Mouse (Mus musculus) MEL (cell line): ENCODE measurements around the gene Lca5. TPM values are rescaled to one million over a fixed set of nuclear protein-coding genes. Genes with fewer than 3 reads are reported as not detected.

Experiments used
- DNase-seq: peaks from one replicate; pipeline ENCODE4 v3.0.0; 2011; ENCODE audit warnings: low read depth, low spot score
- H3K27ac ChIP-seq: 2 replicates; pipeline ENCODE4 v1.5.1; 2012; ENCODE audit warnings: low read depth, mild to moderate bottlenecking, control low read depth, low read length, moderate library complexity; ENCODE audit not compliant: control insufficient read depth
- H3K27me3 ChIP-seq, 2 experiments: fragments of 150-350 bp in 1 of 2; sonication (generic) in 1 of 2; 2 replicates each; pipeline ENCODE4 v1.6.1; 2012; ENCODE audit warnings: low read length in 2 of 2, mild to moderate bottlenecking in 2 of 2, improper control_type of control experiment in 1 of 2, moderate library complexity in 1 of 2; ENCODE audit not compliant: insufficient read depth in 2 of 2, control insufficient read depth in 1 of 2
- H3K36me3 ChIP-seq, 2 experiments: 2 replicates each; pipeline ENCODE4 v1.6.1; 2012 to 2014; ENCODE audit warnings: low read length in 2 of 2, improper control_type of control experiment in 1 of 2, inconsistent platforms in 1 of 2, mild to moderate bottlenecking in 1 of 2; ENCODE audit not compliant: insufficient read depth in 2 of 2, control insufficient read depth in 1 of 2
- H3K4me1 ChIP-seq, 2 experiments: fragments of 150-350 bp in 1 of 2; sonication (generic) in 1 of 2; 2 replicates each; pipeline ENCODE4 v1.6.1; 2012; ENCODE audit warnings: low read length in 2 of 2, improper control_type of control experiment in 1 of 2, mild to moderate bottlenecking in 1 of 2; ENCODE audit not compliant: insufficient read depth in 2 of 2, control insufficient read depth in 1 of 2
- H3K4me3 ChIP-seq, 2 experiments: fragments of 150-350 bp in 1 of 2; sonication (generic) in 1 of 2; 2 replicates each; pipeline ENCODE4 v1.5.1; 2012; ENCODE audit warnings: low read depth in 2 of 2, low read length in 2 of 2, mild to moderate bottlenecking in 2 of 2, moderate library complexity in 2 of 2, control low read depth in 1 of 2, improper control_type of control experiment in 1 of 2; ENCODE audit not compliant: control insufficient read depth in 1 of 2, insufficient read depth in 1 of 2
- H3K79me2 ChIP-seq: 2 replicates; pipeline ENCODE4 v1.6.1; 2012; ENCODE audit warnings: mild to moderate bottlenecking, low read length, moderate library complexity; ENCODE audit not compliant: control insufficient read depth, poor library complexity, insufficient read depth
- H3K9ac ChIP-seq: 2 replicates; pipeline ENCODE4 v1.6.1; 2012; ENCODE audit warnings: low read depth, mild to moderate bottlenecking, control low read depth, low read length, moderate library complexity; ENCODE audit not compliant: control insufficient read depth, poor library complexity, severe bottlenecking
- H3K9me3 ChIP-seq: fragments of 150-350 bp; sonication (generic); replicated peaks from 2 replicates; pipeline ENCODE4 v1.6.1; 2012; ENCODE audit warnings: mild to moderate bottlenecking, low read length, improper control_type of control experiment, moderate library complexity; ENCODE audit not compliant: insufficient read depth
- BHLHE40 ChIP-seq: IDR thresholded peaks from 2 replicates; pipeline ENCODE4 v1.6.1; 2012; ENCODE audit warnings: low read depth, mild to moderate bottlenecking, inconsistent platforms, low read length, improper control_type of control experiment, borderline replicate concordance
- CHD1 ChIP-seq: IDR thresholded peaks from 2 replicates; pipeline ENCODE4 v1.6.1; 2012; ENCODE audit warnings: low read depth, mild to moderate bottlenecking, inconsistent platforms, low read length, improper control_type of control experiment
- CTCF ChIP-seq, 3 experiments: IDR thresholded peaks in 2 of 3; conservative IDR thresholded peaks in 1 of 3; 2 replicates each; pipeline ENCODE4 v1.5.1; 2011 to 2012; ENCODE audit warnings: low read length in 3 of 3, low read depth in 2 of 3, mild to moderate bottlenecking in 2 of 3, improper control_type of control experiment in 1 of 3, inconsistent platforms in 1 of 3, mixed read lengths in 1 of 3, moderate library complexity in 1 of 3; ENCODE audit not compliant: control insufficient read depth in 1 of 3, insufficient read depth in 1 of 3, poor library complexity in 1 of 3, severe bottlenecking in 1 of 3
- E2F4 ChIP-seq: IDR thresholded peaks from 2 replicates; pipeline ENCODE4 v1.6.1; 2011; ENCODE audit warnings: low read depth, low read length, improper control_type of control experiment, borderline replicate concordance
- ETS1 ChIP-seq: IDR thresholded peaks from 2 replicates; pipeline ENCODE4 v1.6.1; 2012; ENCODE audit warnings: low read depth, mild to moderate bottlenecking, inconsistent platforms, low read length, improper control_type of control experiment, moderate library complexity
- KAT2A ChIP-seq: conservative IDR thresholded peaks from 2 replicates; pipeline ENCODE4 v1.6.1; 2012; ENCODE audit warnings: low read depth, low read length, improper control_type of control experiment, inconsistent platforms
- MAZ ChIP-seq: IDR thresholded peaks from 2 replicates; pipeline ENCODE4 v1.6.1; 2012; ENCODE audit warnings: low read depth, mild to moderate bottlenecking, inconsistent platforms, low read length, improper control_type of control experiment
- MEF2A ChIP-seq: IDR thresholded peaks from 2 replicates; pipeline ENCODE4 v1.6.1; 2014; ENCODE audit warnings: low read depth, mild to moderate bottlenecking, inconsistent platforms, low read length, improper control_type of control experiment; ENCODE audit not compliant: poor library complexity, insufficient replicate concordance, severe bottlenecking; ENCODE audit errors: extremely low read depth
- MXI1 ChIP-seq: IDR thresholded peaks from 2 replicates; pipeline ENCODE4 v1.6.1; 2011; ENCODE audit warnings: mild to moderate bottlenecking, low read depth, low read length, improper control_type of control experiment
- NRF1 ChIP-seq: IDR thresholded peaks from 2 replicates; pipeline ENCODE4 v1.6.1; 2014; ENCODE audit warnings: low read depth, mild to moderate bottlenecking, inconsistent platforms, low read length, improper control_type of control experiment, moderate library complexity; ENCODE audit not compliant: poor library complexity, insufficient read depth, severe bottlenecking
- POLR2A ChIP-seq, 2 experiments: IDR thresholded peaks; 2 replicates each; pipeline ENCODE4 v1.6.1; 2011 to 2012; ENCODE audit warnings: low read length in 2 of 2, mild to moderate bottlenecking in 2 of 2, control low read depth in 1 of 2, improper control_type of control experiment in 1 of 2, low read depth in 1 of 2, moderate library complexity in 1 of 2; ENCODE audit not compliant: control insufficient read depth in 1 of 2, insufficient read depth in 1 of 2, poor library complexity in 1 of 2
- POLR2AphosphoS2 ChIP-seq: IDR thresholded peaks from 2 replicates; pipeline ENCODE4 v1.6.1; 2011; ENCODE audit warnings: low read length, improper control_type of control experiment
- POLR2AphosphoS5 ChIP-seq: IDR thresholded peaks from 2 replicates; pipeline ENCODE4 v1.6.1; 2012; ENCODE audit warnings: low read depth, borderline replicate concordance, mild to moderate bottlenecking, inconsistent platforms, low read length, moderate library complexity, mixed read lengths
- RAD21 ChIP-seq: IDR thresholded peaks from 2 replicates; pipeline ENCODE4 v1.6.1; 2011; ENCODE audit warnings: mild to moderate bottlenecking, low read depth, low read length, improper control_type of control experiment
- RCOR1 ChIP-seq: IDR thresholded peaks from 2 replicates; pipeline ENCODE4 v1.6.1; 2012; ENCODE audit warnings: low read depth, mild to moderate bottlenecking, inconsistent platforms, low read length, improper control_type of control experiment
- SMC3 ChIP-seq: IDR thresholded peaks from 2 replicates; pipeline ENCODE4 v1.6.1; 2011; ENCODE audit warnings: low read depth, low read length, improper control_type of control experiment
- TAL1 ChIP-seq: IDR thresholded peaks from 2 replicates; pipeline ENCODE4 v1.6.1; 2012; ENCODE audit warnings: mild to moderate bottlenecking, inconsistent platforms, low read length, moderate library complexity, mixed read lengths
- USF1 ChIP-seq: IDR thresholded peaks from 2 replicates; pipeline ENCODE4 v1.6.1; 2014; ENCODE audit warnings: low read depth, mild to moderate bottlenecking, inconsistent platforms, low read length, improper control_type of control experiment, moderate library complexity
- USF2 ChIP-seq, 2 experiments: IDR thresholded peaks; 2 replicates each; pipeline ENCODE4 v1.6.1; 2011 to 2012; ENCODE audit warnings: improper control_type of control experiment in 2 of 2, low read length in 2 of 2, borderline replicate concordance in 1 of 2, inconsistent platforms in 1 of 2, low read depth in 1 of 2, mild to moderate bottlenecking in 1 of 2; ENCODE audit not compliant: insufficient read depth in 1 of 2
- ZC3H11A ChIP-seq: IDR thresholded peaks from 2 replicates; pipeline ENCODE4 v1.6.1; 2012; ENCODE audit warnings: low read depth, mild to moderate bottlenecking, inconsistent platforms, low read length, improper control_type of control experiment
- ZKSCAN1 ChIP-seq: IDR thresholded peaks from 2 replicates; pipeline ENCODE4 v1.6.1; 2012; ENCODE audit warnings: low read depth, mild to moderate bottlenecking, inconsistent platforms, low read length, improper control_type of control experiment, moderate library complexity
- ZNF384 ChIP-seq: IDR thresholded peaks from 2 replicates; pipeline ENCODE4 v1.6.1; 2012; ENCODE audit warnings: low read depth, mild to moderate bottlenecking, inconsistent platforms, low read length, improper control_type of control experiment
- polyA plus RNA-seq, 2 experiments: library from polyadenylated mRNA; stranded (reverse) in 1 of 2; unstranded in 1 of 2; fragments of >175 nt in 1 of 2; fragments of >200 nt in 1 of 2; gene quantifications; 2 replicates each; pipeline versions ENCODE4 v1.2.1 to v1.2.4; 2012; ENCODE audit warnings: low replicate concordance in 2 of 2, low read depth in 1 of 2; ENCODE audit not compliant: insufficient read length in 2 of 2, insufficient read depth in 1 of 2, missing spikeins in 1 of 2
- total RNA-seq: library from RNA; depleted of rRNA; stranded (reverse); fragments of 300-350 nt; gene quantifications from 2 replicates; pipeline ENCODE4 v1.2.3, GENCODE M21; 2012

Gene Lca5
- total and polyA plus RNA-seq, 3 experiments, result not detected

DNA sequence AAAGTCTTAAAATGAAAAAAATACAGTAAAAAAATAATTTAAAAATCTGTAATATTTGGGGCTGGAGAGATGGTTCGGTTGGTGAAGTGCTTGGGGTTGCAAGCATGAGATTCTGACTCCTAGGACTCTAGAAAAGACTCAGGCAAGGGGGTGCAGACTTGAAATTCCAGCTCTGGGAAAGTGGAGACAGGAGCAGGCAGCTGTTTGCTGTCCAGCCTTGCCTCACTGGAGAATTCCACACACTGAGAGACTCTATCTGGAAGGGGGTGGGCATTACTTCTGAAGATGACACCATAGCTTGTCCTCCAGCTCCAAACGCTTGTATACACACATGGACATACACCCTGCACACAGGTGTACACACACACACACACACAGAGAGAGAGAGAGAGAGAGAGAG, 63.8 kb downstream of the Lca5 start:
- Histone ChIP-seq H3K36me3 (no peaks in the 10 kb centered on the region), H3K4me3 (no peak overlapping the region), H3K9ac (no peak overlapping the region), H3K27ac (no peak overlapping the region), H3K27me3 (no peaks in the 10 kb centered on the region), H3K4me1 (no peaks in the 10 kb centered on the region), H3K9me3 (no peaks in the 10 kb centered on the region), H3K79me2 (no peaks in the 10 kb centered on the region)
- no peak for DNase-seq
- TF ChIP-seq MEF2A (no peak), POLR2AphosphoS2 (no peak)

DNA sequence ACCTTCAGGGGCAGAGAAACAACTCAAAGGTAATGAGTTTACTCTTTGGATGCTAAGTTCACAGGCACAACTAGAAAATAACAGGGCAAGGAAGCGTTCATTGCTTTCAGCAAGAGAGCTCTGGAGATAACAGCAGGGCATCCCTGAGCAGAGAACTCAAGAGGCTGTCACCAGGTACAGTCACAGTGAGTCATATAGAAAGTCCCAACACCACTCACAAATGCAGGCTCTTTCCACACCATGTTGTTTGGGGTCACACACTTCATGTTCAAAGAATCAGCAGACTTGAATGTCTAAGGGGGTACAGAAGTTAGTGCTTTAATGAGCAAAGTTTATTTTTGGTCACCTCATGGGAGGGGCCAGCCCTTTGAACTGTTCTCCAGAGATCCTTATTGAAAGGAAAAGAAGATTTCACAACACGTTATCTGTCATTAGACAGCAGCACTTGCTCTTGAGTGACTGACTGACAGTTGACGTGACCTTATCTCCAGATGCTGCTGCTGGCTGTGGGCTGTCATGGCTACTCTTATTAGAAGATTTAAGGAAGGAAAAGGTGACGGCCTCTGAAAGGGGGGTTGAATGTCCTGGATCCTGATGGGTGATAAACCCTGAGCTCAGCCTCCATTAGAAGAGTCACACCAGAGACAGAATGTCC, 65.3 kb downstream of the Lca5 start:
- Histone ChIP-seq H3K27ac (no peak overlapping the region), H3K4me3 (no peak overlapping the region), H3K4me1 (no peaks in the 10 kb centered on the region), H3K9ac (no peak overlapping the region), H3K36me3 (no peaks in the 10 kb centered on the region), H3K27me3 (no peaks in the 10 kb centered on the region), H3K79me2 (no peaks in the 10 kb centered on the region), H3K9me3 (no peaks in the 10 kb centered on the region)
- TF ChIP-seq ZC3H11A (no peak), NRF1 (no peak), BHLHE40 (no peak), MEF2A (no peak), RCOR1 (no peak)
- DNase-seq, result no peak

DNA sequence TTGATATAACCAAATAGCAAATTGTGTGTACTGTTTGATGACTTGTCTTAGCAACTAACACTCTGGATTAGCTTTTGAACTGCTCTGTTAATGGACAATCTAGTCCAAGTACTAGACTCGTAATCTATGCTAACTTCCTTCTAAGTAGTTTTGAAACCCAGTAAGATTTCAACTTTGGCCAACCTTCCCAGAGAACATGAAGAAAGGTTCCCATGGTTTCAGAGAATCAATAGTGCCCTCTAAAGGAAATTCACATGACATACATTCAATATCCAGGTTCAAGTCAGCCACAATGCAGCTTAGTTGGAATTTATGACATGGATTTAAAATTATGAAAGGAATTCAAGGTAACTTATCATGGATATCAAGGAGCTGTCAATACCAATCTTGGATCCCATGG, 70.0 kb downstream of the Lca5 start:
- no peak overlapping the region for H3K9ac ChIP-seq
- H3K9me3 ChIP-seq, result no peaks in the 10 kb centered on the region
- H3K4me1 ChIP-seq, result no peaks in the 10 kb centered on the region
- H3K36me3 ChIP-seq, result no peaks in the 10 kb centered on the region
- no peak for TF ChIP-seq E2F4
- no peak for TF ChIP-seq SMC3
- TF ChIP-seq USF1, result no peak
- TF ChIP-seq ETS1, result no peak
- no peak for TF ChIP-seq RCOR1
- no peak for TF ChIP-seq USF2 (IDR thresholded peaks at IDR 0.05; ENCODE audit: borderline replicate concordance in 1 of 2, insufficient read depth in 1 of 2, low read depth in 1 of 2, low read length in 2 of 2)
- no peak for TF ChIP-seq TAL1
- TF ChIP-seq ZKSCAN1, result no peak
- TF ChIP-seq CTCF (IDR thresholded peaks at IDR 0.05 in 2 of 3, conservative IDR thresholded peaks at IDR 0.05 in 1 of 3; ENCODE audit: control insufficient read depth in 1 of 3, insufficient read depth in 1 of 3, low read depth in 2 of 3, low read length in 3 of 3, poor library complexity in 1 of 3, severe bottlenecking in 1 of 3), result no peak; a peak in 1 of 6 replicates
- TF ChIP-seq MAZ, result no peak
- no peak for TF ChIP-seq KAT2A
- TF ChIP-seq POLR2AphosphoS5, result no peak
- TF ChIP-seq ZNF384, result no peak
- no peak; the same call in 1 of the 2 replicates for TF ChIP-seq RAD21
- TF ChIP-seq POLR2A (IDR thresholded peaks at IDR 0.05; ENCODE audit: control insufficient read depth in 1 of 2, insufficient read depth in 1 of 2, low read depth in 1 of 2, low read length in 2 of 2, poor library complexity in 1 of 2), result no peak
- no peak for TF ChIP-seq CHD1
- no peak for TF ChIP-seq MXI1
- H3K4me3 ChIP-seq, result no peak overlapping the region
- H3K79me2 ChIP-seq, result no peaks in the 10 kb centered on the region
- H3K27me3 ChIP-seq, result no peaks in the 10 kb centered on the region
- no peak for DNase-seq
- H3K27ac ChIP-seq, result no peak overlapping the region
